Mouse (Mus musculus): ENCODE measurements around the gene Gria4.

- TF ChIP-seq CTCF (IDR thresholded peaks at IDR 0.05; ENCODE audit: low read depth) = no peak
- no peak for TF ChIP-seq EP300 (optimal IDR thresholded peaks at IDR 0.05)
Observed at GRCm38 (mm10) chr9:4680244-4680643, 115.8 kb downstream of the Gria4 start.

Data from stomach, postnatal 0 days (tissue).